Mouse (Mus musculus) cortical plate, adult 2 months (tissue): ENCODE results near the gene Stam2. TPM values are rescaled to one million over a fixed set of nuclear protein-coding genes. Genes with fewer than 3 reads are reported as not detected.

Experiments used
- H3K27ac ChIP-seq: fragments of 200-500 bp; 2 replicates; pipeline ENCODE4 v1.5.1; 2012; ENCODE audit warnings: low read length, control low read depth, inconsistent platforms; ENCODE audit not compliant: insufficient read depth
- H3K4me1 ChIP-seq: fragments of 200-500 bp; 2 replicates; pipeline ENCODE4 v1.6.1; 2011; ENCODE audit warnings: low read length; ENCODE audit not compliant: control insufficient read depth, insufficient read depth
- H3K4me3 ChIP-seq: fragments of 200-500 bp; 2 replicates; pipeline ENCODE4 v1.5.1; 2011; ENCODE audit warnings: mild to moderate bottlenecking, low read length, control low read depth; ENCODE audit not compliant: insufficient read depth
- CTCF ChIP-seq: fragments of 200-500 bp; IDR thresholded peaks from 2 replicates; pipeline ENCODE4 v1.5.1; 2011; ENCODE audit warnings: mild to moderate bottlenecking, control low read depth, low read length; ENCODE audit not compliant: insufficient read depth; ENCODE audit errors: extremely low read depth
- POLR2A ChIP-seq: fragments of 200-500 bp; IDR thresholded peaks from 2 replicates; pipeline ENCODE4 v1.6.1; 2011; ENCODE audit warnings: mild to moderate bottlenecking, low read length, control low read depth; ENCODE audit not compliant: insufficient read depth; ENCODE audit errors: extremely low read depth
- polyA plus RNA-seq: library from polyadenylated mRNA; depleted of rRNA; stranded (reverse); fragments of >200 nt; gene quantifications from 2 replicates; pipeline ENCODE4 v1.2.3, GENCODE M21; 2012; rRNA removed

Gene Stam2
- polyA plus RNA-seq, 1 experiment: 14.3 TPM

- 0 out of 2 replicates have a peak overlapping the region, but pooled peaks have one; percentile 9 for H3K4me3 ChIP-seq
- TF ChIP-seq POLR2A: no peak
- no peak for TF ChIP-seq CTCF
- no peak overlapping the region for H3K27ac ChIP-seq
- peaks cover 11% of the 10 kb centered on the region for H3K4me1 ChIP-seq
These were observed 68.9 kb downstream of the Stam2 start for GRCm38 (mm10) chr2:52673172-52673571.

- no peak for TF ChIP-seq POLR2A
- no peak for TF ChIP-seq CTCF
- Histone ChIP-seq H3K4me1 (peaks cover 7% of the 10 kb centered on the region), H3K27ac (peak overlapping the region; percentile 66; the same call in 1 of the 2 replicates), H3K4me3 (no peak overlapping the region)
These were observed 71.3 kb downstream of the Stam2 start for GRCm38 (mm10) chr2:52670733-52671132.

GRCm38 (mm10) chr2:52668480-52668879 lies 73.6 kb downstream of the Stam2 start:
- Histone ChIP-seq H3K27ac (peak overlapping the region; percentile 35; the same call in 1 of the 2 replicates), H3K4me3 (no peak overlapping the region), H3K4me1 (peaks cover 7% of the 10 kb centered on the region)
- TF ChIP-seq POLR2A (no peak), CTCF (no peak)

- H3K27ac ChIP-seq: peak overlapping the region; percentile 61; the same call in 1 of the 2 replicates
These were observed 85.4 kb downstream of the Stam2 start for GRCm38 (mm10) chr2:52656722-52657121.

GRCm38 (mm10) chr2:52654541-52654940 lies 87.5 kb downstream of the Stam2 start:
- H3K27ac ChIP-seq: 0 out of 2 replicates have a peak overlapping the region, but pooled peaks have one; percentile 25
- no peak overlapping the region for H3K4me3 ChIP-seq
- H3K4me1 ChIP-seq: peaks cover 17% of the 10 kb centered on the region
- no peak for TF ChIP-seq POLR2A

More at GRCm38 (mm10) chr2:52656722-52657121, 85.4 kb downstream of the Stam2 start:
- Histone ChIP-seq H3K4me1 (peaks cover 17% of the 10 kb centered on the region), H3K4me3 (no peak overlapping the region)
- TF ChIP-seq POLR2A (no peak), CTCF (no peak)

- Histone ChIP-seq H3K4me1 (peaks cover 22% of the 10 kb centered on the region), H3K27ac (no peak overlapping the region), H3K4me3 (no peak overlapping the region)
- no peak for TF ChIP-seq POLR2A
These were observed 90.5 kb downstream of the Stam2 start for GRCm38 (mm10) chr2:52651547-52651946.

- peaks cover 17% of the 10 kb centered on the region for H3K4me1 ChIP-seq
- H3K27ac ChIP-seq: no peak overlapping the region
- no peak for TF ChIP-seq POLR2A
- no peak for TF ChIP-seq CTCF
- H3K4me3 ChIP-seq: no peak overlapping the region
These were observed 94.7 kb downstream of the Stam2 start for GRCm38 (mm10) chr2:52647255-52647998.

GRCm38 (mm10) chr2:52643657-52644056 lies 98.4 kb downstream of the Stam2 start:
- Histone ChIP-seq H3K4me1 (peaks cover 13% of the 10 kb centered on the region), H3K27ac (no peak overlapping the region), H3K4me3 (no peak overlapping the region)
- TF ChIP-seq CTCF: no peak
- no peak for TF ChIP-seq POLR2A

Other genes with a start within 250 kb of the Stam2 start
- gene Cacnb4, start 65.5 kb downstream of the Stam2 start, polyA plus RNA-seq: 66.9 and 70.3 TPM in 2 replicates
- 24.9 and 25.2 TPM in 2 replicates for gene Fmnl2, start 115.6 kb upstream of the Stam2 start, polyA plus RNA-seq